Mouse (Mus musculus): Measurements from ENCODE around the gene Tcl1b1.
"Not testable (repeated sequence)": the region's sequence is repeated elsewhere in the genome, so short reads cannot be mapped to it uniquely, and the experiment has no call there.

The Tcl1b1 gene

GRCm38 (mm10) chr12:105199684-105200497, 40.4 kb downstream of the Tcl1b1 start:
- DNase-seq (ENCODE audit: low read depth), result not testable (repeated sequence)

DNA sequence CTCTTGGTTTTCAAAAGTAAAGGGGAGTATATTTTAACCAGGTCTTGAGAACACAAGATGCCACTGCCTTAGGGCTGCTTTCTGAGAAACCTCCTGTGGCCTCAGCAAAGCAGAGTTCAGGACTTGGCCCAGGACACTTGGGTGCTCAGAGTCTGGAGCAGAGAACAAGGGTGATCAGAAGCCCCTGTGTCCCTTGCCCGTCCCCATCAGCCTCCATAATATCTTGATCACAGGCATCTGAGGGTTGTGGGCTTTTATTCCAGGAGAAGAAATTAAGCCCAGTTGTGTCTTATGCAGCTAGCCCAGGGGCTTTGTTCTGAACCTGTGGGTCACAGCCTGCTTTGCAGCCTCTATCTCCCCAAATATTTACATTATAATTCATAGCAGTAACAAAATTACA, 42.2 kb downstream of the Tcl1b1 start, which contains the start of gene Tcl1b4:
TSS of gene Tcl1b4 (plus strand) at position 301 of the 400 bp plus-strand sequence.
- DNase-seq (ENCODE audit: low read depth), result not testable (repeated sequence)

- no peak for DNase-seq (ENCODE audit: low read depth)
Observed at GRCm38 (mm10) chr12:105207071-105207470, 47.6 kb downstream of the Tcl1b1 start.

- DNase-seq (ENCODE audit: low read depth), result no peak
Observed at GRCm38 (mm10) chr12:105208441-105208840, 49.0 kb downstream of the Tcl1b1 start.

GRCm38 (mm10) chr12:105209231-105209630, 49.7 kb downstream of the Tcl1b1 start:
- DNase-seq (ENCODE audit: low read depth), result no peak

All from NIH3T3 (cell line).